Mouse (Mus musculus): Measurements from ENCODE around the gene Grxcr1.

The Grxcr1 gene

DNA sequence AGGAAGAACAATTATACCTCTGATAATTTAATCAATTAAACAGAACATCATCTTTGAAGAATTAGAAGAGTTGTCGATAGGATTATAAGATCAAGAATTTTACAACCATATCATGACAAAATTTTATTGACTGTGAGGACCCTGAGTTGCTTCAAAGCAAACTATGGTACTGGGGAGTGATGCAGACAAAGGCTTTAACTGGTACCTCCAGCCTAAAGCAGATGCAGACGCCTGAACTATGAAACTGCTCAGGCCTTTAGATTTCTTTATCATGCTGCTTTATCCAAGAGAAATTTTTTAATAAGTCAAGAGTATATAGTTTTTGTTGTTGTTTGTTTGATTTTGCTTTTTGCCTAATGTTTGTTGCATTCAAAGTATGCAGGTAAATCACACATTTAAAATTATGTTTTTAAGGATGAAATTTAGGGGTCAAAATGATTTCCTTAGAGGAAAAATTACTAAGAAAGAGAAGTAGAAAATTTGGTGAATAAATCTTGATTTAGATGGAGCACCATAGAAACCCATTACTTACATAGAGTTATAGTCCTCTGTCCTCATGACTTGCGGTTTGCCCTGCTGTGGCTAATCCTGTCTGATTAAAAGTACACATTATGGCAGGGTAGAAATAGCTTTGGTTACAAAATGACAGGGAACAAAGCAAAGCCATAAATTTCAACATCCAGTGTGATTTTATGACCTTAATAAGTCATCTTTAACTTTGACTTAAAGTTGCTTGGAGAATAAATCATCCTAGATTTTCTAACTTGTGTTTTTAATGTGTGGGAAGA lies 97.4 kb downstream of the Grxcr1 start:
- no peak for TF ChIP-seq GATA4 (IDR thresholded peaks at IDR 0.05; ENCODE audit: insufficient replicate concordance, low read length)

DNA sequence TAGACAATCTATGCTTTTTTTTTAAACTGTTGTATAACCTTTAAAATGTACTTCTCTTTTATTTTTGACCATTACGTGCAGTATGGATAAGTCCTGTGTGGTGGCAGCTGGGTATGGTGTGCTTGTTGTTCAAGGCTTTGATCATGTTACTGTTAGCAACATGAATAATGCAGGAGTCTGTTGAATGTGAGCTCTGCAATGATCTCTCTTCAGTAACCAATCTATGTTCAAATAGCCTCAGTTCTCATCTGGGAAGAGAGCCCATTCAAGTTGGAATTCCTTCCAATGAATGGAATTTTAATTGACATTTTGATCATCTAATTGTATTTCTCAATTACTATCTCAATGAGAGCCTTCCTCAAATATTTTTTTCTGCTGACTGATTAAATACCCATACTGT lies 115.2 kb downstream of the Grxcr1 start:
- TF ChIP-seq GATA4 (IDR thresholded peaks at IDR 0.05; ENCODE audit: insufficient replicate concordance, low read length): no peak

DNA sequence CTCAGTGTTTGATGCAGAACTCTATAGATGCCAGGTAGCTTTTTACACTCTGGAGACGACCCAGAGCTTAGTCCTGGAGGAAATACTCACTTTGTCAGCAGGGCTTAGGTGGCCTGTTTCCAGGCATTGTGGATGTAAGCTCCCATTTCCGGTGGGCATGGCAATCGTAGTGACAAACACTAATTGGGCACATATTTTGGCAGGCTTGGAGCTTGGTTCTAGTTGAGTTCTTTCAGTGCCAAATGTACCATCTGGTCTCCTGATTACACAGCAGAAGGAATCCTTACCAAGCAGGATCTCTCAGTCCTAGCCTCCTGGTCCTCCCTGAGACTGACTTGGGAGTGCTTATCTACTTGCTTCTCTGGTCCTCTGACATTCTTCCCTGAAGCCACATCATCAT lies 118.3 kb downstream of the Grxcr1 start:
- TF ChIP-seq GATA4 (IDR thresholded peaks at IDR 0.05; ENCODE audit: insufficient replicate concordance, low read length): no peak

DNA sequence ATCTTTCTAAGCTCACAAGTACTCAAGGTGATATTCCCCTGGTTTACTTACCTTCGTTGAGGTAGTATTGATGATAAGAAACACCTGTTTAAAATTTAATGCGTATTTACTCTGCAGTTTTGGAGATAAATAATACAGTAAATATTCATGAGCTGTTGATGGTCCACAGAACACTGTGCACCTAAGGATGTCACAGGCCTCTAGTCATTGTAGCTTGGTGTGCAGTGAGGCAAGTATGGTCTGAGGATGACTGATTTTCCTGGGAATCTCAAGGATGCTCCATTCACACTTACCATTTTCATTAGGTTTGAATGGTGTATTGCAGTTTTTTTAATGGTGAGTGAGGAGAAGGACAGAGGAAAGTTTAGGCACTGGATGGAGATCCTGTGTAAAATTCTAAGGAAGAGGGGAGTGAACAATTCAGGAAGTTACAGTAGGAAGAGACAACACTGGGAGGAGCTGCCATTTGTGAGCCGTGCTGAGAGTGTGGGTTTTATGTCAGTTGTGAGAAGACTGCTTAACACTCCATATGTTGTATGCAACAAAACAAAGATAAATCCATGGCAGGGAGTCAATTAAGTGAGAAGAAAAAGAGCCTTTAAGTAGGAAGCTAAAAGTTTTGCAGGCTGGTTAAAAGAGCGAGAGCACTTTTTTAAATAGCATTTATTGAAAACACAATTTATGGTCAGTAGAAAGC lies 118.9 kb downstream of the Grxcr1 start:
- TF ChIP-seq GATA4 (IDR thresholded peaks at IDR 0.05; ENCODE audit: insufficient replicate concordance, low read length): no peak

DNA sequence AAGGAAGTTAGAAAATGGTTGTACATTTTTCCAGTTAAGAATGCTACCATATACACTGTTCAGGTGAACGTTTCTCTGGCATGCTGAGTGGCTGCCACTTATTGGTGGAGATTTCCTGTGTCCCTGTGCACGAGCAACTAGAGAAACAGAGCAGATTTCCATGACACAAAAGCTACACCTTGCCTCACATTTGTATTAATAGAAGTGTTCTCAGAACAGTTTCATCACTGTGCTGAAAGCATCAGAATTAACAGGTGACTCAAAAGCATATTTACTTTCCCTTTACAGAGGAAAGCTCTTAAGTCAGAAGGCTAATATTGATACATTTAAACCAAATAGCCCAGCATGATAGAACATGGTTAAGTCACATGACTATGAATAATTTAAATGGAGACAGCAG lies 130.9 kb downstream of the Grxcr1 start:
- TF ChIP-seq GATA4 (IDR thresholded peaks at IDR 0.05; ENCODE audit: insufficient replicate concordance, low read length): no peak

DNA sequence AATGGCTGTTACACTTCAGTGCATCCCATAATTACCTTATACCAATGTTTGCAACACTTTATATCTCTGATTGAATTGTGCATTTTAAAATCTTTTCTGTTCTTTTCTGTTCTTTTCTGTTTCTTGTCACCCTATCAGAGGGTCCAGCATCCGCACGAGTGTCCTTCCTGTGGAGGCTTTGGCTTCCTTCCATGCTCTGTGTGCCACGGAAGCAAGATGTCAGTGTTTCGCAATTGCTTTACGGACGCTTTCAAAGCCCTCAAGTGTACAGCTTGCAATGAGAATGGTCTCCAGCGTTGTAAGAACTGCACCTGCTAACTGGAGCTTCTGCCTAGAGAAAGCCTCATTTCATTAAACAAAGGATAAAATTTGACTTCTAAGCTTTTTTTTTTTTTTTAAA lies 134.3 kb downstream of the Grxcr1 start:
- TF ChIP-seq GATA4 (IDR thresholded peaks at IDR 0.05; ENCODE audit: insufficient replicate concordance, low read length): no peak

All from liver, adult (tissue).